ENCODE assay signal across 17 mouse cellular contexts in genomic region chr11:20225938-20226337, GRCm38 (mm10).
"Had no signal": no experiment of that assay in that cellular context is flagged by ENCODE, and none has a peak within 500 bp of the region (broad histone marks: within the 10 kb centered on the region; RNA-seq: fewer than 3 reads in every experiment).

No protein-coding gene starts in this region.

- H3K4me2 ChIP-seq: lung, embryonic 15.5 days; midbrain, embryonic 12.5 days; neural tube, embryonic 13.5 days; neural tube, embryonic 15.5 days had no signal

- H3K4me1 ChIP-seq: lung, embryonic 15.5 days had no signal

- DNase-seq: lung, adult 2 months; lung, postnatal 4 days; midbrain, embryonic 14.5 days; retina, postnatal 1 day; right cerebral cortex, adult 18-20 months; right cerebral cortex, postnatal 25 days; right cerebral cortex, postnatal 4 days; spleen, adult 18-20 months; thymus, adult 18-20 months; thymus, postnatal 14 days; thymus, postnatal 36 days had no signal

- H3K9ac ChIP-seq: lung, embryonic 15.5 days; midbrain, embryonic 12.5 days; neural tube, embryonic 13.5 days; neural tube, embryonic 15.5 days had no signal

- H3K27me3 ChIP-seq: lung, embryonic 15.5 days; midbrain, embryonic 12.5 days; neural tube, embryonic 13.5 days; neural tube, embryonic 15.5 days had no signal

- H3K9me3 ChIP-seq: lung, embryonic 15.5 days; midbrain, embryonic 10.5 days; midbrain, embryonic 12.5 days; neural tube, embryonic 13.5 days; neural tube, embryonic 15.5 days had no signal

- H3K27ac ChIP-seq: lung, embryonic 15.5 days; midbrain, embryonic 10.5 days; midbrain, embryonic 12.5 days; neural tube, embryonic 13.5 days; neural tube, embryonic 15.5 days had no signal

- H3K4me3 ChIP-seq: lung, embryonic 15.5 days; midbrain, embryonic 10.5 days; midbrain, embryonic 12.5 days; myocyte; neural tube, embryonic 13.5 days; neural tube, embryonic 15.5 days had no signal
